Mouse (Mus musculus): ENCODE results near the gene Nectin3. TPM values are rescaled to one million over a fixed set of nuclear protein-coding genes. Genes with fewer than 3 reads are reported as not detected.

Gene Nectin3
- not detected for polyA plus RNA-seq (2017; shearing (Covaris generic))

DNA sequence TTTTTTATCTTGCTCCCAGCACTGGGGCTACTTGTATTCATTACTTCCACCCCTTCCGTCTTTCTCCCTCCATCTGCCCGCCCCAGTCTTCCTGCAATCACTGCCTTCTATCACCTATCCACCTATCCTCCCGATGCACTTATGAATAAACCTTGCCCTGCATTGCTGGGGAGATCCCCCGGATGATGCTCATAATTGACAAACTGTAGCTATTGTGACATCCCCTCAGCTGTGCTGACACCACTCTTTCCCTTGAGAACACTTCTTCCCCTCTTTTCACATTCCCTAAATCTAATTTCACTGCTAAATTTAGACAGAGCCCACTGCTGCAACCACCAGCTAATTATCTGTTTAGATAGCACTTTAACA, at the start of gene Nectin3:
Gene Nectin3, minus strand, starts transcription at position 105 of the 369 bp plus-strand sequence.
- peak; percentile 26 for ATAC-seq

DNA sequence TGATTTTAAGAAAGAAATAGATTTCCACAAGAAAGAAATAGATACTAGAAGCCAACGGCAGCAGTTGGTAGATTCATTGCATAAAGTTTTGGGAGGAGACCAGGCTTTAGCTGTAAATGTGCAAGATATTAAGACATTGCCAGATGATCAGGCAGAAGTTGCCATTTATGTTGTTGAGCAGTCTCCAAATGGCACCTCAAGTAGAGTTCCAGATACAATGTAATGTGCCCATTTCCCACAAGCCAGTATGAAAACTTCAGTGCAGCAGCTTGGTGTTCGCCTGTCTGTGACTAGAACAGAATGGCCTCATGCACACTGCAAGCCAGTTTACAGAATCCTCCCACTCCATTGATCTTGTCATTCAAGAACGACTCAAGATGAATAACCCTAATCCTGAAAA, 39.8 kb upstream of the Nectin3 start:
- no peak for ATAC-seq

DNA sequence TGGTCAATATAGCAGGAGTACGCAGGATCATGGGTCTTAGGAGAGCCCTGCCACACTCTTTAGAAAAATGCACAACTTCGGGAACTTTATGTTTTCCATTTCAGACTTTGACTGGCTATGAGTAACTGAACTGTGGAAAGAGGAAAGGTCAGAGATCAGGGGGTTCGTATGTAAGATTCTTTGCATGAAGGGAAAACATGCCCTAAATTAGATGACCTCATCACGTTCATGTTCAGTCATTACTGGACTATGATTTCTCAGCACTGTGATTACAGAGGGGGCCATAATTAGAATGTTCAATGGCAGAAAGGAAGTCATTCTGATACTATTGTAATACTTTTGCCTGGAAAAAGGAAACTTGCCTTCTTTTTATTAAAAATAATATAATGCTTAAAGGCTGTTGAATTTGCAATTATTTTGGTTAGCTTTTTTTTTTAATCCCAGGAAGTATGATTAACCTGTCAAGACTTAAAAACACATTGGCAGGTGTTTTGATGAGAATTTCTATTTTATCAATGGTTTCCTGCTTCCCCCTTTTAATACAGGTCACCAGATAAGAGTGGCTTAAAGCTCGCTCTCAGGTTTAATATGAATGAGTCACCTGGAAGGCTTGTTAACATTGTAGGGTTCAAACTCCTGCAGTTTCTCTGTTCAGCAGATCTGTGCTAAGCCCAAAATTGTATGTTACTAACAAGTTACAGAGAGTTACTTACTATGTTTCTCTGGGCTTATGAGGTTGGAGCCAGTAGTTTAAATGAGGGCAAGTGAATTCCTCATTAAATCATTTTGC, 34.3 kb upstream of the Nectin3 start:
- no peak for ATAC-seq

DNA sequence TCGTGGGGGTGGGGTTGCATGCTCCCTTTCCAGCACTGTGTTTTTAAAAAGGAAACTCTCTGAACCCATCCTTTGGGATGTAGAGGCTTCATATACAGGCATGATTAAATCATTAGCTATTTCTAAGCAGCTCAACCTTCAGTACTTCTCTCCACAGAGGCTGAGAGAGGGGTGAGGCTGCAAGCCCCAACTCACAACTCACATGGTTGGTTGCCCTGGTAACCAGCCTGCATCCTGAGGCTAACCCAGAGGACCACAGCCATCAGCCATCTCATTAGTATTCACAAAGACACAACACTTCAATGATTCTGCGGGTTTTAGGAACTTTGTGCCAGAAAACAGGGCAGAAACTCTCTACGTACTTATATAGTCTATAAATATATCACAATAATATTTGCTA, 32.7 kb upstream of the Nectin3 start:
- no peak for ATAC-seq

DNA sequence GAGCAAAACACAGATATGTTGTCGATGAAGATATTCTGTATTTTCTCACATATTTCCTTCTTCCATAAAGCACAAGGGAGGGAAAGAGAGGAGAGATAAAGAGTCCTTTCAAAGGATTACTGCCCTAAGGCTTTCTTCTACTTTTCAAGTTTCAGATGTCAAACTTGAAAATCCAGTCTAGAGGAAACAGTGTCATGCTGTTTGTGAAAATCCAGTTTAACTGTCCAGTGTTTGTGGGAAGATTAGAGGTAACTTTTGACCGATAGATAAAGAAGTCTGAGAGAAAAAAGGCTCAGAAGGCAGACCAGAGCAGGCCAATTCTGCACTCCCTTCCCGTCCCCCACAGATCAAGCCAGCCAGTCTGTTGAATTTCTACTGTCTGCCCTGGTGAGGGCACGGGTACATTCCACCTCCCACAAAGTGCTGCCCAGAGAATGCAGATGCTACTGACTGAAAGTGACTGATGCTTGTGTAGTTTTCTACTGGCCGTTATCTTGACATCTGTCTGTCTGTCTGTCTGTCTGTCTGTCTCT, 22.6 kb upstream of the Nectin3 start:
- no peak for ATAC-seq

DNA sequence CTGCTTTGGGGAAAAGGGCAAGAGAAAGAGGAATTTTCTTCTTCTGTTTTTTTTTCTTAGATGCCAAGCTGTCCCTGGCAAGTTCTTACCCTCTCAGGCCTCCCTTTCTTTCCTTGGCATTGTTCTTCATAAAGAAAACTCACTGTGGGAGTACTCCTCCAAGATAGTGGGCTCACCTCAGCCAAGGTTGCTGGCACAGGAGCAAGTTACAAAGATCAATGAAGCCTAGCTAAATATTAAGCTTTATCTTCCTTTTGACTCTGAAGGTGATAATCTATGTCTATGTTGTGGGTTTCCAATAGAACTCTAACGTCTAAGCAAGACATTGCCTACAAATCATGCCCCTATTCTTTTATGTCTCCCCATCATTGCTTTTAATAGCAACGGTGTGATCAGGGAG, 21.3 kb upstream of the Nectin3 start:
- ATAC-seq = no peak

DNA sequence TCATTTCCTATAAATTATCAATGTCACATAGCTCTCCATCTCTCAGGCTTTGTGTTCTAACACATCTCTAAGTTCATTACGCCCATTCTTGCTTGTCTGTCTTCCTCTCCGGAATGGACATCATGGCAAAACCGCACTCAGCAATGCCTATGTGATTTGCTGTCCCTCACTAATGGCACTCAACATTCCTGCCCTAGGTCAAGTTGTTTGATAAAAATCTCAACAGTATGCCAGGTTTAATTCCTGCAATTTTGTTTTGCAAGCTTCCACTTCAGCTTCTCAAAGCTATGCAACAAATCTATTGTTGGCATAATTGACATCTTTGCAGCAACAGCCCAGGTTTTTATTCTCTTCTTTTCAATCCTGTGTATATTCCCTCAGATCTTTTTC, 9.6 kb upstream of the Nectin3 start:
- no peak for ATAC-seq

DNA sequence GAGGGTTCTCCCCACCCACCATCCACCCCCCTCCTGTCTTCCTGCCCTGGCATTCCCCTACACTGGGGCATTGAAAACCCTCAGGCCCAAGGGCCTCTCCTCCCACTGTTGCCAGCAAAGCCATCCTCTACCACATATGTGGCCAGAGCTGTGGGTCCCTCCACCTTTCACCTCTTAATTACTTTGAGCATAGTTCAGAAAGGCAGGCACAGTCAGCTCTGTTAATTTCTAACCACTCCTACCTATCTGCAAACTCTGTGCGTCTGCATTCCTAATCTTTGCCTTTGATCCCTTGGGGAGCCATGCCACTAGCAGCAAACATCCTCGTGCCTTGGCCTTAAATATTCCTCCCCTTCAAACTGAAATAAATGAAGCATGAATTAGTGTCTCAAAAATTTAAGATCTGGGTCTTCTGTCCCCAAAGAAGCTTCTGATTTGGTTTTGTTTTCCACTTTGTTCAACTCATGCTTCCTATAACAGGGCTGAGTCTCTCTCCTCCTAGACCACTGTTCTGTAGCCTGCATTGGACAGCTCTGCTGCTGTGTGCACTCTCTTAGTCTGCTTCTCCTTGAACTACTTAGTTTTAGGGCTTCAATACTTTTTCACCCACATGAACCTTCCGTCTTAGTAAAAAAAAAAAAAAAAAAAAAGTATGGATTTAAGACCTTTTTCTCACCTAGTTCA, 9.1 kb upstream of the Nectin3 start:
- no peak for ATAC-seq

DNA sequence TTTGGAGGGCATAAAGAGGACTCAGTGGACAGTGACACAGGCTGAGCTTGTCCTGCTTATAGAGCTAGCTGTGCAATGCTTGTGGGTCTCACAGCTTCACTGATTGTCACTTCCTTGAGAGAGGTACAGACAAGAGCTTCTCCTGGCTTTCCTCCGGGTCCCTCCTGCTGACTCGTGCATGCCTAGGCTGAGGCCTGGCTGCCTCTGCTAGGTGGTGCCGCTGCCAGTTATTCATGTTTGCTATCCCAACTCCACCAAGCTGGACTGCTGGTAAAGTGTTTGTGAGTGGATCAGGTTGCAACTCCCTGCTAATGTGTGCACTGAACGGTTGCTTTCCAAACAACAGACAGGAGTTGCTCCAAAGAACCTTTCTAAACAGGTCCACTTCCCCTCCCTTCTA, 5.7 kb upstream of the Nectin3 start:
- no peak for ATAC-seq

DNA sequence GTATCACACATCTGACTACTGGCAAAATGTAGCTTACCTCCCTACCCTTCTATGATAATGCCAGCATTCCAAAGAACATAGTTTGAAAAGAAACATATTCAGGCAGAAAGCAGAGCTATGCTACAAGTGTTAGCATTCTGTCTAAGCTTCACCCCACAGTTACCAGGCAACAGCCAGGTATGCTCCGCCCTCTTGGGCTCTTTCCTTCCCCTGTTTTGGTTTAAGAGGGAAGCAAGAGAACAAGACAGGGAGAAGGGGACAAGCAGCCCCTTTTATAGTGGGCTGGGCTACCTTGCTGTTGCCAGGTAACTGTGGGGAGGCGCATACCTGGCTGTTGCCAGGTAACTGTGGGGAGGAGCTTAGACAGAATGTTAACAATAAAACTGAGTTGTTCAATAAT, 4.0 kb upstream of the Nectin3 start:
- no peak for ATAC-seq

DNA sequence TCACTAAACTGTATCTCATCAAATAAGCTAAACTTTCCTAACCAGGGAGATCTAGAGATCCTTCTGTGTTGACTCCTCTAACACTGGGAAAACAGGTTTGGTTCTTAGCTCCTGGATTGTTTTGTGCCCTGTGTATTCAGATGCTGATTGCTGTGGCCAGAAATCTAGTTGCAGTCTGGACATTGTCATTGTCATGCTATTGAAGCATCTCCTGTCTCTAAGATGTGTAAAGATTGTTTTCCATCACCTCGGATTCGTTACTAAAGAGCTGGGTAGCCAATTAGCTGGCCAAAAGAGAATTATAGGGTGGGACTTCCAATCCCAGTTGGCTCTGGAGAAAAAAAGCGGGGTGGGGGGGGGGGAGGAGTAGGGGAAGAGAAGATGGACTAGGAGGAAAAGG, 2.4 kb upstream of the Nectin3 start:
- no peak for ATAC-seq

DNA sequence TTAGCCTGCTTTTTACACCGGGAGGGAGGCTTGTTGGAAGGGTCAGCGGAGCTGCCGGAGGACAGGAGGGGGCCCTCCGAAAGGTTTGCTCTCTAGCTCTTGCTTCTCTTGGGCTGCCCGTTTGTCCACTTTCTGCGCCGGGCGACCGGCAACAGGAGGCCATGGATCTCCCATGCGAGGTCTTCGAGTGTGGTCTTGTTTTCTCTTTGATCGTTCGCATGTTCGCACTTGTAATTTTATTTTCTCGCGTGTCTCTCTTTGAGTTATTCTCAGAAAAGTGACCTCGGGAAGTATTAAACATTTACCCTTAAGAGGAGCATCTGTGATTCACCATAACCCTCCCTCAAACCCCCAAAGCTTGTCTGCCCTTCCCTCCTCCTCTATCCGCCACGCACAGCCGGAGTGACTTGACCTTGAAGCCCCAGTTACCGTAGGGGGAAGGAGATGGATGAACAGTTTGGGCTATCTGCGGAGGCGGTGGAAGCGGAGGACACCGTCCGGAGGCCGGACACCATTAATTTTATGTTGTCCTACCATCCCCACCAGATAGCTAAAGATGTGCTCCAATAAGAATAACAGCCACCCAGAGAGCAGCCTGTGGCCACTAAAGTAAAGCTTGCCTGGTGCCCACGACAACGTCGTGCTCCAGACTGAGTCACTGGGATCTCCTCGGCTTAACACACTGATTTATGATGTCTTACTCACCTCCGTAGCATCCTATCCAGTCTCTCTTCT, 472 bp downstream of the Nectin3 start:
- peak; percentile 9 for ATAC-seq

DNA sequence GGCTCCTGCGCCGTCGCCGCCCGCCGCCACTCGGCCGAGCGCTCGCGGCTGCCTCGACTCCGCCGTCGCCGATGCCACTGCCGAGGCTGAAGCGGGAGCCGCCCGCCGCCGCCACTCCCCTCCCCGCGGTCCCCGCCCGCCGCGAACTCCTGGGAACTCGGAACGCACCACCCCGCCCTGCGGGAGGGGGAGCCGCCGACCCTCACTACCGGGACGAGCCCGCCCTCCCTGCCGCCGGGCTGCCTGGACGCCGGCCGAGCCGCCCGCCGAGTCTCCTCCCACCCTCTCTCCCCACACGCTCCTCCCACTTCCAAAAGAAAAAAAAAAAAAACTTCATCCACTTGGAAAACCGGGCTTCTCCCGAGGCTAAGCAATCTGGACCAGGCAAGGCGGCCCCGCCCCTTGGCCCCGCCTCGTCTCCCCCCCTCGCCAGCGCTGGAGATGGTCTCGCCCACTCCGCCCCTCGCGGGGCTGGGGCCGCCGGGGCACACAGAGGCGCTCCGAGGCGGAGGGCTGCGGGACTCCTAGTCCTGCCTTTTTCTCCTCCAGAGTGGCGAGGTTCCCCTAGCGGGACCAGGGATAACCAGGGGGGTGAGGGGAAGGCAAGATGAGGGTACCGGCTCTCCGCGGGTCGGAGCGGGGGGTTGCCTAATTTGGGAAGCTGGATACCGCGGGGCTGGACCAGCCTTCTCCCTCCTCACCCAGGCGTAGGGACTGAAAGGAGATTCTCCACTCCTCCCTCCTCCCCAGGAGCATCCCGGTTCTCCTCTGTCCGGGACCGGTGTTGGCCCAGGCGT, 1.2 kb downstream of the Nectin3 start:
- peak; percentile 55 for ATAC-seq

DNA sequence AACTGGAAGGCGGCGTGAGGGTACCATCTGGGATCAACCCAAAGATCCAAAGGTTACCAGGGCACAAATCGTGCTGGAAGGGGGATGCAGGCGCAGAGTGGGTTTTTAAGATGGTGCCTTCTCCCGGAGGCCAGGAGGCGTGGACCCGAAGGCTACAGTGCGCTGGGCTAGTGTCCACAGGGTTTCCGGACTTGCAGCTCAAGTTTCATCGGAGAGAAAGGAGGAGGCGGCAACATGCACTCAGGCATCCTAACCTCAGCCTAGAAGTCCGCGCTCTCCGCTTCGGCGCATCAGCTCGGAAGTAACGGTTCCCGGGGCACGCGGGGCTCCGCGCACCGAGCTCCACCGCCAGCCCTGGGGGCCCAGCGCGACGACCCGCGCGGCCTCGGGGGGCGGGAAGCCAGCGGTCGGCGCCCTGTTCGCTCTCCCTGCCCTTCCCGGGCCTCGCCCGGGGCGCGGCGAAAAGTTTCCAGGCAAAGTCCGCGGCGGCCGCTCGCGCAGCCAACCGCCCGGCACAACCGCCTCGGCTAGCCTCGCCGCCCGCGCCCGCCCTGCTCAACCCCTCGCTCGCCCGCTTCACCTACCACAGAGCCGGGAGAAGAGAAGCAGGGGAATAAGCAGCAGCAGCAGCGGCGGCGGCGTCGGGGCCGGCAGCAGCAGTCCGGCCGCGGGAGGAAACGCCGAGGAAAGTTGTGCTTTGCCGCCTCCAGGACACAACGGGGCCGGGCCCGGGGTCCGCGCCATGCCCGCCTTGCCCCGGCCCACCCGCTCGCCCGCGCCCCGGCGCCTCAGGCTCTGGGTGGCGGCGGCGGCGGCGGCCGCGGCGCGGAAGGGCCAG, 2.1 kb downstream of the Nectin3 start:
- ATAC-seq = peak; percentile 4

DNA sequence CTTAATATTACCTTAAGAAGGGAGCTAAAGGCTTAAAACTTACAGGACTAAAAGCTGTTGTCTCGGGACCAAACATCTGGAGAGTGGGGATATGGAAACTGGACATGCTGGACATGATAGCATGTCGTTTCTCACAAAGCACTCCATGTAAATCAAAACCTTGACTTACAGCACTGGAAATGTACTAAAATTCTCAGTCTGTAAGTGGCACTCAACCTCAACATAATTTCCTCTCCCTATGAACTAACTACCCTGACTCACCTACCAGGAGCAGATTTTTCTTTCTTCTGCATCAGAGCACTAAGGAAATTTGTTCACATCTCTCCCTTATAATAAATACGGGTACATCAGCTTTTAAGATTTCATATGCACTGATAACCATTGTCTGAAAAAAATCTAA, 3.1 kb downstream of the Nectin3 start:
- no peak for ATAC-seq

DNA sequence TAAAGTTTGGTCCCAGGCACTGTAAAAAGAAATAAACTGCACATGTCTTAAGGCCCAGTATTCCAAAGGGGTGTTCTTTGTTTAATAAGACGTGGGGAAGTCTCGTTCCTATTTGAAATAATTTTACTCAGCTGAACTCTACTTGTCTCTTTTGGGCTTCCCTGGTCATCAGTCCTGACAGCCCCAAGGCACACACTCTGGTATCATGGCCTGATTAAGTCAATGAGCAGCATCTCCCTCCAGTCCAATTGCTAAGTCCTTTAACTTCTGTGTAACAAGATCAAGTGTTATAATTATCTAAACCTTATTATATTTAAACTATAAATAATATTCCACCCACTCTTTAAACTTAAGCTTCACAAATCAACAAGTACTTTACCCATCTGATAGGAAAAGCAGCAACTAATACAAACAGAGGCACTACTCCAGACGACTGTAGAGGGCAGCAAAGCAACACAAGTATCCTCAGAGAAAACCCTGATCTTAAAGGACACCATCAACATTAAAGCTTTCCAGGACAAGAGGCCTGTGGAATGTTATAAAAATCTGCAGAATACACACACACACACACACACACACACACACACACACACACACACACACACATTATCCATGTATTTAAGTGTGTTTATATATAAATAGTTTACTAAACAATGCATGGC, 10.8 kb downstream of the Nectin3 start:
- ATAC-seq = no peak

DNA sequence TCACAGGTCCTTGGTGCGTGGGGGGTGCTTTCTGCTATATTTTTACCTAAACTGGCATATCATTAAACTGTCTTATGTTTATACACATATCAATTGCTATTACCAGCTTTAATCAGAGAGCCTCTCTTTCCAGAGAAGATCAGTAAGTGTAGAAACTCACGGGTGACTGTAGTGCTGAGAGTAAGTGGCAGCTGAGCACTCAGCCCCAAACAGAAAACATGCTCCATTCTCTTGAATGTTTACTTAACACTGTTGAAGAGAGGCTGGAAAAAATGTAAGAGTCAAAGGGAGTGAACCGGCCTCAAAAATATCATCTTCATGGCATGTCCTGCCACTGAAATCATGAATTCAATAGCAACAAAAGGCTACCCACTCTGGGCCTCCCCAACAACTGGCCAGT, 21.0 kb downstream of the Nectin3 start:
- ATAC-seq = no peak

DNA sequence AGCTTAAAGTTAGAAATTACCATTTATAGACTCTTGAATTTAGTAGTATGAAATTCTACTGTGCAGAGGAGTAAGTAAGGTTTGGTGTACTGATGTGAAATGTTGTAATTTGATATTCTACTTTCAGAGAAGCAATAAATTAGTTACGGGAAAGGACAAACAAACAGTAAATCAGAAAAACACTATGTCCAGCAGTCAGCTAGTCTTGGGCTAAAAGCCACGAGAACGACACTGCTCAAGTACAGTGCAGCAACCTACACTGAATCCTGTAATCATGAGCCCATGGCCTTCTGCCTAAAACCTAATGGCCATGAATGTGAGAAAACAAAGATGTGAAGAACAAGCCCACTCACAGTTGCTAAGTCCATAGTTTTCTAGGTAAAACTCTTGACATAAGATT, 46.9 kb downstream of the Nectin3 start:
- ATAC-seq = no peak

DNA sequence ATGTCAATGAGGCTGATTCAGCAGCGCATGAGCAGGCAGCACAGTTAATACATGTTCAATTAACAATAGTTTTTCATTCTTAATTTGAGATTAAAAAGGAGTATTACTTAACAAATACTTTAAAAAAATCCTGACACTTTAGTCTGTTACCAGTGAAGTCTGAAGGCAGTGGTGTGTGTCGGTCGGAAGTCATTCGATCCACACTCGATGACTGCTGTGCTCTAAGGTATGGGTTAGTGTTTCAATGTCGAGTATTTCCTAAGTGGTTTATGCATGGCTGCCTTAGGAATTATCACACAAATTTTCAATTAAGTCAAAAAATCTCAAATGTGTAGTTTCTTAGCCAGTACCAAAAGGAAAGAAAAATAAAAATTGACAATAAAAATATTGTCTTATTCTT, 49.3 kb downstream of the Nectin3 start:
- no peak for ATAC-seq

DNA sequence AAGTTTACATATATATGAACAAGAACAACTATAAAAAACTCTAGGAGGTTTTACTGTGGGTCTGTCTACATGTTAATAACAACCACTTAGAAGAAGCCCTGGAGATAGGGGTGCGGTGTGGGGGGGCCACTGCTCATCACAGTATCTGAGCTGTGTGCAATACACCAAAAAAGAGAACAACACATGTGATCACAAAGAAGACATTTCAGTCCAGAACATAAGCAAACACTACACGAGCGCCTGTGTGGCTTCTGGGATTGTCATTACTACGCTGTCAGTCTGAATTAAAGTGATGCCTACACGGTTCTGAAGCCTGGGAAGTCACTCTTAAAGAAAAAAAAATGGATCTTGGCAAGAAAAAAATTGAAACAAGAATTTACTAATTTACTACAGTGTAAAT, 67.0 kb downstream of the Nectin3 start:
- no peak for ATAC-seq

DNA sequence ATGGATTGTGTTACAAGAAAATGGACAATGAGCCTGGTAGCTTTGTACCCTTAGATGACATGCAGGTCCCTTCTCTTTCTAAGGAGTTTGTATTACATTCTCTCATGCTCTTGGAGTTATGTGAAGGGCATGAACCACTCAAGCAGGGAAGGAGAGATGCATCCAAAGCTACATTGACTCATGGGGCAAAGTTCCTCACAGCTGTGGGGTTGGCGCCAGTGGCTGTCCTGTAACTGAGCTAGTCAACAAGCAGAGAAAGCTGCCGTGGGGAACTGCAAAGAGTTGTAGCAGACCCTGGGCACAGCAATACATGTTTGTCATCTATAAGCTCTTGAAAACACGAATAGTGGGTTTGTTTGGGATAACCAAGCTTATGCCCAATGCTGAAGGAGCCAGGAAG, 82.1 kb downstream of the Nectin3 start:
- no peak for ATAC-seq

Measured in inflammation-experienced regulatory T-cells, adult 6 months (primary cell).